Mouse (Mus musculus): ENCODE measurements around the gene Cdc34. TPM values are rescaled to one million over a fixed set of nuclear protein-coding genes. Genes with fewer than 3 reads are reported as not detected.
"Not testable (repeated sequence)": the region's sequence is repeated elsewhere in the genome, so short reads cannot be mapped to it uniquely, and the experiment has no call there.

Cdc34 gene
- polyA plus RNA-seq, 1 experiment from 2014 or later = 196 TPM

DNA sequence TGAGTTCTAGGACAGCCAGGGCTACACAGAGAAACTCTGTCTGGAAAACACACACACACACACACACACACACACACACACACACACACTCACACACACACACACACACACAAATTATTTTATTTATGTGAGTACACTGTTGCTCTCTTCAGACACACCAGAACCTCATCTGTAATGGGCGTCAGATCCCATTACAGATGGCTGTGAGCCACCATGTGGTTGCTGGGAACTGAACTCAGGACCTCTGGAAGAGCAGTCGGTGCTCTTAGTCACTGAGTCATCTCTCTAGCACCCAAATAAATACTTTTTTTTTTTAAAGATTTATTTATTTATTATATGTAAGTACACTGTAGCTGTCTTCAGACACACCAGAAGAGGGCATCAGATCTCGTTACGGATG lies 21.0 kb downstream of the Cdc34 start:
- H3K4me1 ChIP-seq = peaks cover 46% of the 10 kb centered on the region
- 79% methylated on average over 4 of the region's 4 CpGs for WGBS (ENCODE audit: insufficient replicate concordance)

DNA sequence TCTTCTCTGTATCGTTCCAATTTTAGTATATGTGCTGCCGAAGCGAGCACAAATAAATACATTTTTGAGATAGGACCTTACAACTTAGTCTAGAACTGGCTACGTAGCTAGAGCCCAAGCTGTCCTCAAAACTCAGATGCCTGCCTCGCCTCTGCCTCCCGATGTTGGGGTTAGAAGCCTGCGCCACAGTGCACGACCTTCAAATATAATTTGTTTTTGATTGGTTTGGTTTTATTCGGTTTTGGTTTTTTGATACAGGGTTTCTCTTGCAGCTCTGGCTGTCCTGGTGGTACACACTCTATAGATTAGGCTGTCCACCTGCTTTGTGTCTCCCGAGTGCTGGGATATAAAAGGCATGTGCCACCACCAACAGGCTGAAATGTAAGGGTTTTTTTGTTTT lies 21.5 kb downstream of the Cdc34 start:
- peaks cover 25% of the 10 kb centered on the region for H3K36me3 ChIP-seq
- H3K9me3 ChIP-seq (replicated peaks) = no peaks in the 10 kb centered on the region
- peak overlapping the region; percentile 89 for H3K4me3 ChIP-seq
- ATAC-seq = no peak
- peak overlapping the region; percentile 70 for H3K9ac ChIP-seq
- peak overlapping the region; percentile 81 for H3K27ac ChIP-seq
- no peaks in the 10 kb centered on the region; the same call in 1 of the 2 replicates for H3K27me3 ChIP-seq (replicated peaks)
- H3K4me1 ChIP-seq = peaks cover 52% of the 10 kb centered on the region
- peak overlapping the region; percentile 91 for H3K4me2 ChIP-seq
- WGBS (ENCODE audit: insufficient replicate concordance) = 67% methylated on average over 10 of the region's 10 CpGs

More for the DNA sequence above, 21.0 kb downstream of the Cdc34 start:
- not testable (repeated sequence) for H3K4me3 ChIP-seq; H3K27me3 ChIP-seq (replicated peaks); H3K9ac ChIP-seq; H3K9me3 ChIP-seq (replicated peaks); H3K27ac ChIP-seq; H3K4me2 ChIP-seq; ATAC-seq
- H3K36me3 ChIP-seq = peaks cover 19% of the 10 kb centered on the region

DNA sequence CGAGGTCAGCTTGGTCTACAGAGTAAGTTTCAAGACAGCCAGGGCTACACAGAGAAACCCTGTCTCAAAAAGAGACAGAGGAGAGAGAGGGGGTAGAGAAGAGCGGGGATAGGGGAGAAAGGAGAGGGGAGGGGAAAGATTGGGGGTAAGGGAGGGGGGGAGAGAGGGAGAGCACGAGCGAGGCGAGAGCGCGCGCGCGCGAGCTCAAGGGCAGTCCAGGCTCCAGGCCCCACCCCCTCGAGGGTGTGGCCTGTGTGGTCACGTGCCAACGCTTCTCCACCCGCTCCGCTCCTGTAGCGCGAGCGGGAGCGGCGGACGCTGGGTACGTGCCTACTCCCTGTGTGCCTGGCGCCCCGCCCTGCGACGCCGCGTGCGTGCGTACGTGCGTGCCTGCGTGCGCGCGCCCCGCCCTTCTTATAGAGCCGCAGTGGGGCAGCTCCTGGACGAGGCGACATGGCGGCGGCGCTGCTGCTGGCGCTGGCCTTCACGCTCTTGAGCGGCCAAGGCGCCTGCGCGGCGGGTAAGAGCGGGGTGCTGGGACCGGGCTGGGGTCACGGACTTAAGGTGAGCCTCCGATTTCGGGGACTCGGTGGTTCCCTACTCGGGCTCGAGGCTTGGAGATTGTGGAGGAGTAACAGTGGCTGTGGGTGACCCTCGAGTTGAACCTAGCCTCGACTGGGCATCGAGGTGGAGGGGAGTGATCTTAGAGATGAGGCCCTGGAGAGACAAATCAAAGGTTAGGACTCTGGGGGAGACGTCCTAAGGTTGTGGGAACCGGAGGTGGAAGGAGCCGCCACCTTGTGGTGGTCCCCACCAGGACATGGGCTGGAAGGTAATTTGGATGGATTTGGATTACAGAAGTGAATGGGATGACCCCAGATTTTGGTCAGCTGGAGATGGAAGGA lies 22.3 kb downstream of the Cdc34 start, which contains the start of gene Bsg:
Gene Bsg, plus strand, starts transcription at position 427 of the 905 bp plus-strand sequence.
- Histone ChIP-seq H3K4me3 (peak within 1 kb of the TSS; percentile 89), H3K9ac (peak within 1 kb of the TSS; percentile 98), H3K4me1 (peaks cover 60% of the 10 kb centered on the region), H3K27me3 (replicated peaks) (no peaks in the 10 kb centered on the region), H3K9me3 (replicated peaks) (no peaks in the 10 kb centered on the region), H3K36me3 (peaks cover 32% of the 10 kb centered on the region), H3K4me2 (peak within 1 kb of the TSS; percentile 91), H3K27ac (peak within 1 kb of the TSS; percentile 96)
- under 1% methylated on average over 65 of the region's 65 CpGs for WGBS (ENCODE audit: insufficient replicate concordance)
- peak; percentile 88 for ATAC-seq

DNA sequence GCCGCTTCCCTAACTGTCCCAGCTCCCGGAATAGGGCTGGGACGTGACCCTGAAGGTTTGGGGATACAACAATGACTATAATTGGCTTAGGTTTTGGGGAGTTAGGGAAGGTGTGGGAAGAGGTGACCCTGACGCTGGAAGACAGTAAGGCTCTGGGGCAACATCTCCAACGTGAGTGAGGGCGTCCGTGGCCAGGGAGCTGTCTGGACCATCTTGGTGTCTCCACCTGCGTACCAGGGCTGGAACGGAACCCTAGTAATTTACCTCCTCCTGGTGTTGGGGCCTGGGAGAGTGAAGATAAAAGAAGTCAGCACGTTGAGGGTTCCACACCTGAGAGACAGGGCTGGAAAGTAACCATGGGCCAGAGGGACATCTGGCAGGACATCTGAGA lies 23.0 kb downstream of the Cdc34 start:
- Histone ChIP-seq H3K36me3 (peaks cover 39% of the 10 kb centered on the region), H3K27me3 (replicated peaks) (no peaks in the 10 kb centered on the region), H3K4me1 (peaks cover 66% of the 10 kb centered on the region), H3K9me3 (replicated peaks) (no peaks in the 10 kb centered on the region), H3K9ac (peak overlapping the region; percentile 98), H3K27ac (peak overlapping the region; percentile 96), H3K4me3 (peak overlapping the region; percentile 89), H3K4me2 (peak overlapping the region; percentile 91)
- under 1% methylated on average over 10 of the region's 10 CpGs for WGBS (ENCODE audit: insufficient replicate concordance)
- no peak for ATAC-seq

DNA sequence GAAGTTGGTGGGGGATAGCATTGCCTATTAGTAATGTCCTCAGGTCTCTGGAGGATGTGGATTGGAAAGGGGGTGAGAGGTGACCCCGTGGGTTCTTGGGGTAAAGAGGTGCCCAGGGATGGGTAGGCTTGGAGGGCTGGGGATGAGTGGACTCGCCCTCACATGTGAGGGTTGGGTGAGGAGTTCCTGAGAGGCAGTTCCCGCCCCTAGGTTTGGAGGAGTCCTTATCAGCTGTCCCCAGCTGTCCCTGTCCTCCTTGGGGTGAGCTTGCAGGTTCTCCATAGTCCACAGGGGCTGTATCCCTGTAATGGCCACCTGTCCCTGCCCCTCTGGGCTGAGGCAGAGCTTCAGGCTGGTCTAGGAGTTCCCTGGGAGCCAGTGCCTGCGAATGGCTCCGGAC lies 24.0 kb downstream of the Cdc34 start:
- Histone ChIP-seq H3K9me3 (replicated peaks) (no peaks in the 10 kb centered on the region), H3K27ac (peak overlapping the region; percentile 96), H3K36me3 (peaks cover 49% of the 10 kb centered on the region), H3K4me1 (peaks cover 71% of the 10 kb centered on the region), H3K9ac (peak overlapping the region; percentile 98), H3K27me3 (replicated peaks) (no peaks in the 10 kb centered on the region), H3K4me3 (peak overlapping the region; percentile 89), H3K4me2 (peak overlapping the region; percentile 91)
- 26% methylated on average over 5 of the region's 5 CpGs for WGBS (ENCODE audit: insufficient replicate concordance)
- peak; percentile 86 for ATAC-seq

DNA sequence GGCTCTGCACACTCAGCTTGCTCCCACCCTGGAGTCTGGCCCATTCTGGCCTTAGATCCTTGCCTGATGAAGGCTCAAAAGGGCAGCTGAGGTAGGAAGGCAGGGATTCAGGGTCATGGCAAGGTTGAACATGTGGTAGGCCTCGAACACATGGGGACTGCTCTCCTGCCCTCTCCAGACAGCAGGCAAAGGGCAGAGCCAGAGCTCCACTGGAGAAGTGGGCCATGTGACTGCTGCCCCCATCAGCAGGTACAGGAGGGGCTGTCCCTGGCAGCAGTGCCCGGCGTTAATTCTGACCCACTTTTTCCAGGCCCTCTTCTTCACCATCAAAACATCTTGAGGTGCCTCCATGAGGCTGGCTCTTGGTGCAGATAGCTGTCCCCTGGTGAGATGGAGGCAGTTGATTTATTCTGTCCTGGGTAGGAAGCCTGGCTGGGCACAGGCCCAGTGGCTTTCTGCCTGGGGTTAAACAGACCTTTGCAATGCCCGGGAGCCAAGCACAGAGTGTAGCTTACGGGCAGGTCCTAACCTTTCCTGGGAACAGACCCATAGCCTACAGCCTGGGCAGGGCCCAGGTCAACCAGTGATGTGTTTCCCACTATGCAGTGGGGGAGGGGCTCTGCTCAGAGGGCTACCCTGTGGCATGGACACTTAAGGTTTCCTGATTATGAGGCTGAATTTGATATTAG lies 24.6 kb downstream of the Cdc34 start:
- Histone ChIP-seq H3K27me3 (replicated peaks) (no peaks in the 10 kb centered on the region), H3K4me3 (peak overlapping the region; percentile 89), H3K27ac (peak overlapping the region; percentile 96), H3K9ac (peak overlapping the region; percentile 98), H3K4me2 (peak overlapping the region; percentile 91), H3K4me1 (peaks cover 71% of the 10 kb centered on the region), H3K36me3 (peaks cover 55% of the 10 kb centered on the region), H3K9me3 (replicated peaks) (no peaks in the 10 kb centered on the region)
- 62% methylated on average over 5 of the region's 5 CpGs for WGBS (ENCODE audit: insufficient replicate concordance)
- ATAC-seq = no peak

DNA sequence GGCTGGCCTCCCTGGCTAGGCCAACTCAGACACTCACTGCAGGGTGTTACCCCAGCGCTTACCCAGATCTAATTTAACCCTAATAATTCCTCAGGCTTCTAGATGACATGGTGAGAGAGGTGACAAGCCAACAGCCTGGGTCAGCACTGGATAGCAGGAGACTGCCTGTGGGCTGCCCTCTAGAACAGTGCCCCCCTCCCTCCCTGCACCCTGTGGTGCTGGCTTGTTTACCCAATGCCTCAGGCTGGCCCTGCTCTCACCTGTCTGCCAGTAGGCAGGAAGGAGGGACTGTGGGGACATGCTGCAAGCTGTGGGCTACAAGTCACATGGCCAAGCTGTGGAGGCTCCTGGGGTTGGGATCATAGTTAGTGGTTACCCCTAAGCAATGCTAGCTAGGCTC lies 25.2 kb downstream of the Cdc34 start:
- WGBS (ENCODE audit: insufficient replicate concordance) = 58% methylated on average over 1 of the region's 1 CpGs
- H3K4me2 ChIP-seq = peak overlapping the region; percentile 91
- peaks cover 61% of the 10 kb centered on the region for H3K36me3 ChIP-seq
- H3K9me3 ChIP-seq (replicated peaks) = no peaks in the 10 kb centered on the region
- peak overlapping the region; percentile 96 for H3K27ac ChIP-seq
- no peaks in the 10 kb centered on the region for H3K27me3 ChIP-seq (replicated peaks)
- no peak for ATAC-seq
- H3K9ac ChIP-seq = peak overlapping the region; percentile 98
- peaks cover 77% of the 10 kb centered on the region for H3K4me1 ChIP-seq
- peak overlapping the region; percentile 89 for H3K4me3 ChIP-seq

DNA sequence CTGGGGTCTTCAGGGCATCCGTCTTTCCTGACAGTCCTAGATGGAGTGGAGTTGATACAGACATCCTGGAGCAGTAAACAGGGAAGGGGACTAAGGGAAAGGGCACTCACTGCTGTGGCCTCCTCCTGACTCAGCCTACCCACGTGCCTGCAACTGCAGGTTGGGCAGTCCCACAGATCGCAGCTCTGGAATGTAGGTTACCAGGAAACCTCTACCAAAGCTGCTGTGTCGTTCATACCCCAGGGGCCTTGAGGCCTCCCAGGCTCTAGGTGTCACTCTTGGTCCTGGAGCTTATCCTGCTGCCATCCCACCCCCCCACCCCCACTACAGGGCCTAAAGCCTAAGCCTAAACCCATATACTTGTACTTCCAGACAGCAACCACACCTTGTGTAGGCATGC lies 25.8 kb downstream of the Cdc34 start:
- Histone ChIP-seq H3K27ac (peak overlapping the region; percentile 96), H3K36me3 (peaks cover 62% of the 10 kb centered on the region), H3K4me3 (peak overlapping the region; percentile 89), H3K27me3 (replicated peaks) (no peaks in the 10 kb centered on the region), H3K9me3 (replicated peaks) (no peaks in the 10 kb centered on the region), H3K4me1 (peaks cover 83% of the 10 kb centered on the region), H3K9ac (peak overlapping the region; percentile 98), H3K4me2 (peak overlapping the region; percentile 91)
- ATAC-seq = no peak
- 54% methylated on average over 4 of the region's 4 CpGs for WGBS (ENCODE audit: insufficient replicate concordance)

DNA sequence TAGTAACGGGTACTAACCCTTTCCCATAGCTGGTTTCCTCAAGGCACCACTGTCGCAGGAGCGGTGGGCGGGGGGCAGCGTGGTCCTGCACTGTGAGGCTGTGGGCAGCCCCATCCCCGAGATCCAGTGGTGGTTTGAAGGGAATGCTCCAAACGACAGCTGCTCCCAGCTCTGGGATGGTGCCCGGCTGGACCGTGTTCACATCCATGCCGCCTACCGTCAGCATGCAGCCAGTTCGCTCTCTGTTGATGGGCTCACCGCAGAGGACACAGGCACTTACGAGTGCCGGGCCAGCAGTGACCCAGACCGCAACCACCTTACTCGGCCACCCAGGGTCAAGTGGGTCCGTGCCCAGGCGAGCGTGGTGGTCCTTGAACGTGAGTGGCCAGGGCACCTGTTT lies 26.7 kb downstream of the Cdc34 start:
- Histone ChIP-seq H3K4me3 (peak overlapping the region; percentile 18), H3K9me3 (replicated peaks) (no peaks in the 10 kb centered on the region), H3K27me3 (replicated peaks) (peaks cover under 1% of the 10 kb centered on the region; the same call in 1 of the 2 replicates), H3K9ac (peak overlapping the region; percentile 98), H3K27ac (peak overlapping the region; percentile 96), H3K4me1 (peaks cover 89% of the 10 kb centered on the region), H3K36me3 (peaks cover 62% of the 10 kb centered on the region), H3K4me2 (peak overlapping the region; percentile 91)
- ATAC-seq = no peak
- WGBS (ENCODE audit: insufficient replicate concordance) = 85% methylated on average over 21 of the region's 21 CpGs

DNA sequence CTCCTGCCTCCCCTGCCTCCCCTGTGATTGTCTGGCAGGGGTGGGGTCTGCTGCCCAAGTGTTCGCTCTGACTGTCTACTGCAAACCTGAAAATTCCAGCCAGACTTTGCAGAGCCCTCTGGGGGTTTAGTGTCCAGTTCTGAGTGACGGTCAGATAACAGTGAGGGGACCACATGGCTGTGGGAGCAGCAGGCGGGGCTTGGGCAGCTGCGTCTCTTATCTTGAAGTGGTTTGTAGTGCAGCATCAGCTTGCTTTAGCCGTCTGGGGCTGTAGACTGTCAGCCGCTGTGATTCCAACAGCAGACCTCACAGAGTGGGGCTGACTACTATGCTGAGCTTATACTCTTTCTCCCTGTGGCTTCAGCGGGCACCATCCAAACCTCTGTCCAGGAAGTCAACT lies 27.3 kb downstream of the Cdc34 start:
- H3K9me3 ChIP-seq (replicated peaks) = no peaks in the 10 kb centered on the region
- peak overlapping the region; percentile 96; the same call in 1 of the 2 replicates for H3K27ac ChIP-seq
- peaks cover 62% of the 10 kb centered on the region for H3K36me3 ChIP-seq
- H3K9ac ChIP-seq = no peak overlapping the region; the same call in 1 of the 2 replicates
- H3K4me3 ChIP-seq = peak overlapping the region; percentile 18; the same call in 1 of the 2 replicates
- peaks cover 7% of the 10 kb centered on the region for H3K27me3 ChIP-seq (replicated peaks)
- ATAC-seq = no peak
- peak overlapping the region; percentile 91 for H3K4me2 ChIP-seq
- peaks cover 89% of the 10 kb centered on the region for H3K4me1 ChIP-seq
- WGBS (ENCODE audit: insufficient replicate concordance) = 33% methylated on average over 7 of the region's 7 CpGs

DNA sequence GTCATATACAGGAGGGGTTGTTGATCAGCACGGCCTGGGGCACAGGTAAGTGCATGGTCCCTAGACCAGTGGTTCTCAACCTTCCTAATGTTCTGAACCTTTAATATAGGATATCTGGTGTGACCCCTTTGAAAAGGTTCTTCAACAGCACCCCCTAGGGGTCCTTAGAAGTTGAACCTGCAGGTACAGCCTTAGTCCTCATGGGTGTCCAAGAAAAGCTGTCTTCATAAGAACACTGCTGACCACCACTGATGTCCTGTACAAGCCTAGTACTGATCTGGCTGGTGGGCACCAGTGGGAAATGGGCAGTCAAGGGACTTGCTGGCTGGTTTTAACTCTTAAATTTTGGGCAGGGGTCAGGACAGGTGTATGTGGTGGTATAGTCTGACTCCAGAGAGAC lies 30.0 kb downstream of the Cdc34 start:
- ATAC-seq = peak; percentile 42
- H3K4me1 ChIP-seq = peaks cover 80% of the 10 kb centered on the region

More for the DNA sequence above, 30.0 kb downstream of the Cdc34 start:
- Histone ChIP-seq H3K27me3 (replicated peaks) (peaks cover 34% of the 10 kb centered on the region), H3K4me2 (0 out of 2 replicates have a peak overlapping the region, but pooled peaks have one; percentile 52), H3K27ac (peak overlapping the region; percentile 80), H3K36me3 (peaks cover 53% of the 10 kb centered on the region), H3K9me3 (replicated peaks) (no peaks in the 10 kb centered on the region), H3K9ac (no peak overlapping the region), H3K4me3 (no peak overlapping the region)
- 74% methylated on average over 1 of the region's 1 CpGs for WGBS (ENCODE audit: insufficient replicate concordance)

Measured in liver, embryonic 12.5 days (tissue).